Mouse (Mus musculus) embryonic facial prominence, embryonic 15.5 days (tissue): ENCODE measurements at regions not wholly inside any gene's neighbourhood (a gene's known extent, or its start where the extent isn't known, plus 50 kb on each side); places are given as distances from the start of the nearest gene placed in this dataset.

Source experiments
- ATAC-seq: fragments of 200-750 bp; cut with Nextera tagmentation; 2 replicates; pipeline ENCODE4 v1.8.0; 2017; ENCODE audit warnings: low read depth, moderate TSS enrichment; ENCODE audit not compliant: insufficient number of reproducible peaks, low FRiP score, low TSS enrichment
- H3K27ac ChIP-seq: fragments of 300-500 bp; sonication (generic); replicated peaks from 2 replicates; pipeline ENCODE4 v1.5.1; 2015; ENCODE audit warnings: mild to moderate bottlenecking, inconsistent platforms
- H3K27me3 ChIP-seq: fragments of 300-500 bp; sonication (generic); 2 replicates; pipeline ENCODE4 v1.6.1; 2015; ENCODE audit warnings: inconsistent platforms
- H3K36me3 ChIP-seq: fragments of 300-500 bp; sonication (generic); 2 replicates; pipeline ENCODE4 v1.6.1; 2015; ENCODE audit warnings: mild to moderate bottlenecking, inconsistent platforms
- H3K4me1 ChIP-seq: fragments of 300-500 bp; sonication (generic); 2 replicates; pipeline ENCODE4 v1.6.1; 2015; ENCODE audit warnings: inconsistent platforms
- H3K4me2 ChIP-seq: fragments of 300-500 bp; sonication (generic); replicated peaks from 2 replicates; pipeline ENCODE4 v1.6.1; 2015; ENCODE audit warnings: mild to moderate bottlenecking, inconsistent platforms
- H3K4me3 ChIP-seq: fragments of 300-500 bp; sonication (generic); replicated peaks from 2 replicates; pipeline ENCODE4 v1.5.1; 2015; ENCODE audit warnings: mild to moderate bottlenecking, inconsistent platforms
- H3K9ac ChIP-seq: fragments of 300-500 bp; sonication (generic); 2 replicates; pipeline ENCODE4 v1.6.1; 2015; ENCODE audit warnings: inconsistent platforms
- H3K9me3 ChIP-seq: fragments of 300-500 bp; sonication (generic); replicated peaks from 2 replicates; pipeline ENCODE4 v1.6.1; 2016; ENCODE audit warnings: inconsistent platforms
- WGBS: fragments of 180-500 bp; shearing (Covaris S2); methylation state at CpG from one replicate; pipeline ENCODE4 v1.1.7; 2015; 5-methylcytosine and 5-hydroxymethylcytosine counted together

DNA sequence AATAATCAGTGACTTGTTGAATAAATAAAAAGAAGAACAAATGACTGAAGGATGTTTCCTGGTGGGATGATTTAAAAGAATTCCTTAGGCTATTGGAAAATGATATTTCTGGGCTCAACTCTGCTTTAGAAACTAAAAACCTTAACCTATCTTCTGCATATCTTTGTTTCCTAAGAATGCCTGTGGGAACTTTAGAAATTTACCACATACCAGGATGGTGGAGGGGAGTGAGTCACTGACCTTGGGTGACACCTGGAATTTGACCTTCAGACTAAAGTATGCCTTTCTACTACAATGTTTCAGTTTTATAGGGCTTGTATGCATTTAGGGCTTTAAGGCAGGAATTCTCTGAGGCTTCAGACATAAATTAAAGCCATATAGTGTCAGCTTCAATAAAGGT is 972.3 kb downstream of the Ttll7 start:
- H3K9me3 ChIP-seq = no peaks in the 10 kb centered on the region
- no peaks in the 10 kb centered on the region for H3K36me3 ChIP-seq
- no peak overlapping the region for H3K4me3 ChIP-seq
- H3K27ac ChIP-seq = no peak overlapping the region
- H3K4me2 ChIP-seq = no peak overlapping the region
- no peaks in the 10 kb centered on the region for H3K4me1 ChIP-seq
- ATAC-seq = no peak
- no peak overlapping the region for H3K9ac ChIP-seq
- no peaks in the 10 kb centered on the region for H3K27me3 ChIP-seq

DNA sequence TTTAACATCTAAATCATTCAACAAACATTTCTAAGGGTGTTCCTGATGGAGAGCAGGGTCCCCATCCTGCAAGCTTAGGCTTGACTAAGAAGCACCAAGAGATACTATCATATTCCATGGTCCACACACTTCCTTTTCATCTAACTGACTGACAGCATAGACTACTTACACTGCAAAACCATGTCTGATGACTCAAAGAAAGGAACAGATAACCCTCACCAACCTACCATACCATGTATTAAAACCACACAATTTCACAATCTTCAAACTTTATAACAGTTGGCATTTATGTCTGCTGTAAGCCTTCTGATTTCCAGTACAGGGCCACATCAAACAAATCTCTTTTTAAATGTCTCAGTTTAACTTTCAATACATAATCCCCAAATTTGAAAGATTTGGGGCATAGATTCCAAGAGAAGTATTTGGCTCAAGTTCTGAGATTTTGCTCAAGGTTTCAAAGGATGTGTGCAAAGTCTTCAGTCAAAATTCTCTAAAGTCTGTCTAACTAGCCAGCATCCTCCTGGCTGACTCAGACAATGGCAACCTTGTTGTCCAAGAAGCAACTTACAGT is 962.0 kb downstream of the Ttll7 start:
- H3K36me3 ChIP-seq = no peaks in the 10 kb centered on the region
- no peak for ATAC-seq
- no peak overlapping the region for H3K27ac ChIP-seq
- H3K4me2 ChIP-seq = no peak overlapping the region
- no peak overlapping the region for H3K9ac ChIP-seq
- H3K4me1 ChIP-seq = no peaks in the 10 kb centered on the region
- no peaks in the 10 kb centered on the region for H3K9me3 ChIP-seq
- no peak overlapping the region for H3K4me3 ChIP-seq
- no peaks in the 10 kb centered on the region for H3K27me3 ChIP-seq

DNA sequence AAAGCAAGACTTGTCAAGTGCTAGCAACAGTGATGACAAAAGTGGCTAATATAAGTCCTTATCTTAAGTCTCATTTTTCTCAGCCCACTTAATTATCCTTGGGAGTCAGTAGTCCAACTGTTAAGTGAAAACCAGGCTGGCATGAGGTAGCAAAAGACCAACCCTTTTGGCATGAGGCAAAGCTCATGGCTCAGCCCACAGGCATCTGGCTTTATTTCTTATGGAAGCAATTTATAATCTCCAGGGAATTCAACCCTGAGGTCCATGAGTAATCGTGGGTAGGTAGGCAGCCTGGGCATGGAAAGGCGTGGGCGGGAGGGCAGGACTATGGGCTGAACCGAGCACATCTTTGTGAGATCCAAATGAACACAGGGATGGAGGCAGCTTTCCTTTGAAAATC is 950.4 kb downstream of the Ttll7 start:
- ATAC-seq = no peak

DNA sequence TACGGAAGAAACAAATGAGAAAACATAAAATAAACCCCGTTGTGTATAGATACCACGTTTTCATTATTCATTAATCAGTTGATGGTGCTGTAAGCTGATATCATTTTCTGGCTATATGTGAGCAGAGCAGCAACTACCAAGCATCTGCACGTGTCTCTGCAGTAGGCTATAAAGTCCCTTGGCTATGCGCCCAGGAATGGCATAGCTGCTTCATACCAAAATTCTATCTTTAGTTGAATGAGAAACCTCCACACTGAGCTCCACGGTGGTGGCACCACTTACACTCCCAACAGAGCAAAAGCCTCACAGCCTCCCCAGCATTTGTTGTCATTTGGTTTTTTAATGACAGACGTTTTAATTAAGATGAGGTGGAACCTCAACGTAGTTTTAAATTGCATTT is 944.4 kb downstream of the Ttll7 start:
- no peaks in the 10 kb centered on the region for H3K36me3 ChIP-seq
- no peak for ATAC-seq
- H3K4me1 ChIP-seq = no peaks in the 10 kb centered on the region
- no peak overlapping the region for H3K4me3 ChIP-seq
- no peaks in the 10 kb centered on the region for H3K9me3 ChIP-seq
- H3K9ac ChIP-seq = no peak overlapping the region
- WGBS = 57% methylated on average over 8 of the region's 8 CpGs
- H3K4me2 ChIP-seq = no peak overlapping the region
- no peaks in the 10 kb centered on the region for H3K27me3 ChIP-seq
- H3K27ac ChIP-seq = no peak overlapping the region

More for the DNA sequence above, 950.4 kb downstream of the Ttll7 start:
- no peak overlapping the region for H3K4me2 ChIP-seq
- no peak overlapping the region for H3K27ac ChIP-seq
- no peaks in the 10 kb centered on the region for H3K27me3 ChIP-seq
- H3K36me3 ChIP-seq = no peaks in the 10 kb centered on the region
- H3K9ac ChIP-seq = no peak overlapping the region
- no peaks in the 10 kb centered on the region for H3K4me1 ChIP-seq
- H3K4me3 ChIP-seq = no peak overlapping the region
- H3K9me3 ChIP-seq = no peaks in the 10 kb centered on the region
- 73% methylated on average over 4 of the region's 4 CpGs for WGBS

DNA sequence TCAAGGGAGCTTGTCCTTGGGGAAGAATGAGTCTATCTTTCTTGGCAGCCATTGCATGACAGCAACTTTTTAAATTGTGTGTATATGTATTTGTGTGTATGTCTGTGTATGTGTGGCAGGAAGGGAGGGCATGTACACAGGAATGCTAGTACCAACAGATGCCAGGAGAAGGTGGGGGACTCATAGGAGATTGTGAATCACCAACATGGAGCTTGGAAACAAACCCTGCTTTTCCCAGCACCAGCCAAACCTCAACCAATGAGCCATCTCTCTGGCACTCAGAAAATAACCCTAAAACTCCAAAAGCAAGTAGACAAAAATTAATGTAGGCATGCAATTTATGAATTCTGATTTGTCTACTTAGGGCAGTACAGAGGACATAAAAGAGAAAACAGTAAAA is 942.9 kb downstream of the Ttll7 start:
- H3K9ac ChIP-seq = no peak overlapping the region
- H3K4me3 ChIP-seq = no peak overlapping the region
- no peak overlapping the region for H3K4me2 ChIP-seq
- no peaks in the 10 kb centered on the region for H3K4me1 ChIP-seq
- no peak for ATAC-seq
- no peak overlapping the region for H3K27ac ChIP-seq
- H3K36me3 ChIP-seq = no peaks in the 10 kb centered on the region
- no peaks in the 10 kb centered on the region for H3K9me3 ChIP-seq
- H3K27me3 ChIP-seq = no peaks in the 10 kb centered on the region

DNA sequence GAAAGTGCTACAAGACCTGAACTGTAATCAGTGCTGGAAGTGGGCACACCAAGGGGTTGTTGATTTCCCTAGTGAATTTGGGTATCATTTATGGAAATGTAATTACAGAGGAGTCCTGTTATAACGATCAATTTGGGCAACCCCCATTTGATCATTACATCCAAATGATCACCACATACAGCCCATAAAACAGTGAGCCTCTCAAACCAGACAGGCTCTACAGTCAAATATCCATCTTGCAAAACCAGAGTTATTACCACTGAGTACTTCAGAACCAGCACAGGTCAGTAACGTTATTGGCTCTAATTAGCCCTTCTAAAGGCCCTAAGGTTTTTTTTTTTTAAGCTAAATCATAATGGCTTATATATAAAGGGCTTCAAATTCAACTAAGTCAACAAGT is 934.4 kb downstream of the Ttll7 start:
- Histone ChIP-seq H3K4me1 (no peaks in the 10 kb centered on the region), H3K27ac (no peak overlapping the region), H3K36me3 (no peaks in the 10 kb centered on the region), H3K9me3 (no peaks in the 10 kb centered on the region), H3K27me3 (no peaks in the 10 kb centered on the region), H3K4me3 (no peak overlapping the region), H3K9ac (no peak overlapping the region), H3K4me2 (no peak overlapping the region)
- 63% methylated on average over 2 of the region's 2 CpGs for WGBS
- ATAC-seq = no peak

DNA sequence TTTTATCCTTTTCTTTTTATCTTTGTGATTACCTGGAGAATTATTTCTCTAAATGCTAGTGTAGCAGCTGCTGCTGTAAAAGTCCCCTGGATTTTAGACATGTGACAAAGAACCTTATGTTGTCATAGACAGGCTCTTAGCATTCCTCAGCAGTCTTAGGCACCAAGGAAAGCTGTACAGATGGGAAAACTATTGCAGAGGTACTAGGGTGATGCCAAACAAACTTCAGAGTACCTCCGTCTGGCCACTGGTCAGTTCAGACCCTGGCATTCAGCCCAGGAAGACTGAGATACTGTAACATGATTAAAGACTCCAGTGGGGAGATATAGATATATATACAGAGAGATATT is 898.6 kb downstream of the Ttll7 start:
- Histone ChIP-seq H3K4me3 (no peak overlapping the region), H3K9ac (no peak overlapping the region), H3K4me1 (no peaks in the 10 kb centered on the region), H3K36me3 (no peaks in the 10 kb centered on the region), H3K9me3 (no peaks in the 10 kb centered on the region), H3K27me3 (no peaks in the 10 kb centered on the region), H3K4me2 (no peak overlapping the region), H3K27ac (no peak overlapping the region)
- ATAC-seq = no peak
- 72% methylated on average over 1 of the region's 1 CpGs for WGBS

DNA sequence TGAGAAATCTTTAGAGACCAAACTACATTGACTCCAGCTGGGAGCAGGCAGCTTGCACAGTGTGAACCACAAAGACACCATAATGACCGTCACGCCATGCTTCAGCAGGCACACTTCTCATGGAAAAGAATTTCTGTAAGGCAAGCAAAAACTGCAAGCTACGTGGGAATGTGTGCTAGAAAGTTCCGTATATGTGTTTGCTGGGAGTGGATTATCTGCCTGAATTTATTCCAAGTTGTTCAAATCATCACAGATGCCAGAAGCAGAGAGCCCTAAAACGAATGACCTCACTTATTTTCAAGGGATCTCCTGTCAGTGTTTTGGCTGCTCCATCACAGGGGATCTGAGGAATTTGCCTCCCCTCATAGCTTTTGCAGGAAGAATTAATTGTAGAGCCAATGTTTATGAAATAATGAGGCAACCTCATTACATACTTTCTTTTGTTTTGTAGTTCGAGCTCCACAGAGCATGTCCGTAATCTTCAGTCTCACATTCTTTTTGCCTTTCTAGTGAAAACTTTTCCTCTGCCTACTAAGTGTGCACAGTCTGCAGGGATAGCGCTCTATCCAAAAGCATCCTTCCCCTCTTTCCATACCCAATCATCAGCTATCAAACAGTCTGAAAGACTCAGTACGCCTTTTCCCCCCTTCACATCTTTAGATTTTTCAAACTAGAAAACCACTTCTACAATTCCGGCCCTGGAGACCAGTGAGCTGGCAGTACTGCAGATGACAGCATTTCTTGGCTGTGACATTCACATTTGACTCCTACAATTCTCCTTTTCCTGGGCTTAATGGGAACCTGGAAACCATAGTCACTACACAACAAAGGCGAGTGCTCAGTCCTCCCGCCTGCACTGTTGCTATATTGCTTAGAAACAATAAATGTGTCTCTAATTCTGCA is 898.0 kb downstream of the Ttll7 start:
- H3K27ac ChIP-seq = 0 out of 2 replicates have a peak overlapping the region, but pooled peaks have one; percentile 34
- H3K4me1 ChIP-seq = no peaks in the 10 kb centered on the region
- H3K4me3 ChIP-seq = no peak overlapping the region
- no peak overlapping the region for H3K9ac ChIP-seq
- 51% methylated on average over 12 of the region's 12 CpGs for WGBS
- no peak for ATAC-seq
- no peaks in the 10 kb centered on the region for H3K9me3 ChIP-seq
- H3K27me3 ChIP-seq = no peaks in the 10 kb centered on the region
- H3K4me2 ChIP-seq = no peak overlapping the region
- H3K36me3 ChIP-seq = no peaks in the 10 kb centered on the region

DNA sequence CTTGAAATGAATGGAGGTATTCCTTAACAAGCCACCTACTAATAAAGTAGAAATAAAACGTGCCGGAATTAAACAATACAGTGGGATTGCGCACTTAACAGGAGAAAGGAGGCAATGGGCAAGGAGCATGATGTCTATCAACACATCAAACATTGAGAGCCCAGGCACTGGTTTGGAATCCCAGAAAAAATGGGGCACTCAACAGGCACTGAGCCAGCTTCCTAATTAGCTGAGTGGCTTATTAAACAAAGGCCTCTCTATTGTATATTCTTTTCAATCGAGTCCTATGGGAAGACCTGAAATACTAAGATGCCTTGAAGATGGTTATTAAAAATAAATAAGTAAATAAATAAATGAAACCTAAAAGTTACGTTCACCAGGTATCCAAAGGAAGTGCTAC is 897.3 kb downstream of the Ttll7 start:
- WGBS = 79% methylated on average over 5 of the region's 5 CpGs

DNA sequence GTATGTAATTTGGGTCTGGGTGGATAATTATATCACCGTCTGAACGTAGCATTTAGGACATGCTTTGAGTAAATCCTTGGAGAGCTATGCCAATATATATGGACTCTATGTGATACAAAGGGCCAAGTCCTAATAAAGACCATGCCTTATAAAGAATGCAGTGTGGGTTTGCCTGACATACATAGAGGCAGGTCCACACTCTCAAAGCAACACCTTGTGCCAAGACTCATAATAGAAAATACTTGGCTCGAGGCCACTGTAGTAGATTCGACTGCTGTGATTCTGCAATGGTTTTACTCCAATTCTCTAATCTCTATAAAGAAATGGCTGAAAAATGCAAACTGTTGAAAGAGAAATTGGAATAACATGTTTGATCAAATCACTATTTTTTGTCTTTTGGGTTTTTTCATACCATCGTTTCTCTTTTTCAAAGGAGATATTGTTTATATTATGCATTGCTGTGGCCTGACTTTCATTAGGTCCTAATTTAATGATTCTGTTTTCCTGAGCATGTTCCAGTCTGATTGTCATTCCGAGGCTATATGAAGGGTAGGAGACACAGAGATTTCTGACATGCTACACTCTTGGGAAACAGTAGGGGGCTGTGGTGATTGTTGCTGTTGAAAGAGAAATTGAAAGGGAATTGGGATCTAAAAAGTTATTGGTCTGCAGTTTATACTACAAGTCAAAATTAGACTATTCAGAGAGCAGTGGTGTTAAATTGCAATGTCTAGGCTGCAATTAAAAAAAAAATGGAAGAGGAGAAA is 884.7 kb downstream of the Ttll7 start:
- no peak overlapping the region for H3K9ac ChIP-seq
- H3K4me1 ChIP-seq = no peaks in the 10 kb centered on the region
- 32% methylated on average over 6 of the region's 6 CpGs for WGBS
- H3K27me3 ChIP-seq = no peaks in the 10 kb centered on the region
- no peak overlapping the region for H3K4me3 ChIP-seq
- H3K27ac ChIP-seq = no peak overlapping the region
- H3K4me2 ChIP-seq = no peak overlapping the region
- ATAC-seq = no peak; the same call in 1 of the 2 replicates
- no peaks in the 10 kb centered on the region for H3K36me3 ChIP-seq
- no peaks in the 10 kb centered on the region for H3K9me3 ChIP-seq

More for the DNA sequence above, 897.3 kb downstream of the Ttll7 start:
- ATAC-seq = no peak
- Histone ChIP-seq H3K4me1 (no peaks in the 10 kb centered on the region), H3K9me3 (no peaks in the 10 kb centered on the region), H3K27ac (no peak overlapping the region), H3K4me3 (no peak overlapping the region), H3K27me3 (no peaks in the 10 kb centered on the region), H3K36me3 (no peaks in the 10 kb centered on the region), H3K9ac (no peak overlapping the region), H3K4me2 (no peak overlapping the region)

DNA sequence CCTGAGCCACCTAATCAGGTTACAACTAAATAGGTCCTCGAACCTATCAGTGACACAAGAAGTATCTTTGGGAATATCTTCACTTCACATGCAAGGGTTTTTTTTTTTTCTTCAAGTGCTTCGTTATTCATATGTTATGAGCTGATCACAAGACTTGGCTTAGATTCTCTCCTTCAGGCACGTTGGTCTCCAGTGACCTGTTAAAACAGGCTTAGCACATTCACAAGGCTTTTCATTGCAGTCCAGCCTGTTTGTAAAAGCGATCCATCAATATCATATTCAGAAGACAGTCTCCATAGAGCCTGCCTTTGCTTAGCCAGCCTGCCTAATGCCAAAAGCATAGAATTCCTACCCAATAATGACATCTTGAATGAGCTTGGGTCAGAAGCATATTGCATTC is 864.2 kb downstream of the Ttll7 start:
- Histone ChIP-seq H3K9ac (no peak overlapping the region), H3K36me3 (no peaks in the 10 kb centered on the region), H3K4me2 (no peak overlapping the region), H3K27me3 (no peaks in the 10 kb centered on the region), H3K4me3 (no peak overlapping the region), H3K27ac (no peak overlapping the region), H3K9me3 (no peaks in the 10 kb centered on the region), H3K4me1 (no peaks in the 10 kb centered on the region)
- WGBS = 63% methylated on average over 4 of the region's 4 CpGs
- ATAC-seq = no peak
